Mouse (Mus musculus) erythroblast, embryonic 14.5 days (primary cell): Measurements from ENCODE around the gene Ccdc149. TPM values are rescaled to one million over a fixed set of nuclear protein-coding genes. Genes with fewer than 3 reads are reported as not detected.

ENCODE experiments used
- H3K27me3 ChIP-seq: 2 replicates; pipeline ENCODE4 v1.6.1; 2012; ENCODE audit warnings: inconsistent platforms; ENCODE audit not compliant: control insufficient read depth
- H3K36me3 ChIP-seq: 2 replicates; pipeline ENCODE4 v1.6.1; 2012; ENCODE audit warnings: mild to moderate bottlenecking, inconsistent platforms; ENCODE audit not compliant: control insufficient read depth
- H3K4me1 ChIP-seq: 2 replicates; pipeline ENCODE4 v1.6.1; 2012; ENCODE audit warnings: inconsistent platforms; ENCODE audit not compliant: control insufficient read depth
- H3K4me3 ChIP-seq: replicated peaks from 2 replicates; pipeline ENCODE3; 2012; ENCODE audit warnings: moderate library complexity, mild to moderate bottlenecking, inconsistent platforms
- H3K9me3 ChIP-seq: 2 replicates; pipeline ENCODE4 v1.6.1; 2012; ENCODE audit warnings: low read length, inconsistent platforms, mixed read lengths; ENCODE audit not compliant: control insufficient read depth
- GATA1 ChIP-seq: IDR thresholded peaks from 2 replicates; pipeline ENCODE4 v1.6.1; 2012; ENCODE audit warnings: low read length, inconsistent platforms, mixed read lengths
- TAL1 ChIP-seq: IDR thresholded peaks from 3 replicates; pipeline ENCODE4 v1.6.1; 2012; ENCODE audit warnings: low read length, inconsistent platforms, mixed read lengths
- polyA plus RNA-seq: library from polyadenylated mRNA; stranded (reverse); fragments of >175 nt; gene quantifications from 2 replicates; pipeline ENCODE4 v1.2.3, GENCODE M21; 2012

The Ccdc149 gene
- polyA plus RNA-seq, 1 experiment, result not detected

- TF ChIP-seq TAL1, result no peak
- Histone ChIP-seq H3K36me3 (no peaks in the 10 kb centered on the region), H3K27me3 (no peaks in the 10 kb centered on the region), H3K9me3 (no peaks in the 10 kb centered on the region), H3K4me3 (no peak overlapping the region), H3K4me1 (no peaks in the 10 kb centered on the region)
Measured at GRCm38 (mm10) chr5:52354441-52354840, 116.9 kb downstream of the Ccdc149 start.

- H3K4me1 ChIP-seq, result no peaks in the 10 kb centered on the region
- no peaks in the 10 kb centered on the region for H3K9me3 ChIP-seq
- TF ChIP-seq TAL1 (no peak), GATA1 (no peak)
- no peaks in the 10 kb centered on the region for H3K36me3 ChIP-seq
- no peak overlapping the region for H3K4me3 ChIP-seq
- H3K27me3 ChIP-seq, result no peaks in the 10 kb centered on the region
Measured at GRCm38 (mm10) chr5:52352730-52353129, 118.6 kb downstream of the Ccdc149 start.

- H3K4me3 ChIP-seq, result no peak overlapping the region
- no peaks in the 10 kb centered on the region for H3K4me1 ChIP-seq
- no peaks in the 10 kb centered on the region for H3K9me3 ChIP-seq
- no peaks in the 10 kb centered on the region for H3K36me3 ChIP-seq
- no peak for TF ChIP-seq TAL1
- TF ChIP-seq GATA1, result no peak
- H3K27me3 ChIP-seq, result no peaks in the 10 kb centered on the region
Measured at GRCm38 (mm10) chr5:52351561-52351960, 119.8 kb downstream of the Ccdc149 start.

- Histone ChIP-seq H3K36me3 (no peaks in the 10 kb centered on the region), H3K27me3 (no peaks in the 10 kb centered on the region), H3K4me3 (no peak overlapping the region), H3K9me3 (no peaks in the 10 kb centered on the region), H3K4me1 (no peaks in the 10 kb centered on the region)
- no peak for TF ChIP-seq GATA1
- no peak for TF ChIP-seq TAL1
Measured at GRCm38 (mm10) chr5:52350451-52350850, 120.9 kb downstream of the Ccdc149 start.

- no peak for TF ChIP-seq GATA1
- no peak for TF ChIP-seq TAL1
- H3K27me3 ChIP-seq, result no peaks in the 10 kb centered on the region
- no peaks in the 10 kb centered on the region for H3K4me1 ChIP-seq
- H3K36me3 ChIP-seq, result no peaks in the 10 kb centered on the region
- no peak overlapping the region for H3K4me3 ChIP-seq
- H3K9me3 ChIP-seq, result no peaks in the 10 kb centered on the region
Measured at GRCm38 (mm10) chr5:52346890-52347289, 124.4 kb downstream of the Ccdc149 start.

- no peaks in the 10 kb centered on the region for H3K36me3 ChIP-seq
- H3K9me3 ChIP-seq, result no peaks in the 10 kb centered on the region; the same call in 1 of the 2 replicates
- TF ChIP-seq TAL1, result no peak
- no peak for TF ChIP-seq GATA1
- no peaks in the 10 kb centered on the region for H3K4me1 ChIP-seq
- H3K4me3 ChIP-seq, result no peak overlapping the region
- no peaks in the 10 kb centered on the region for H3K27me3 ChIP-seq
Measured at GRCm38 (mm10) chr5:52339134-52339533, 132.2 kb downstream of the Ccdc149 start.

- TF ChIP-seq TAL1, result no peak
- Histone ChIP-seq H3K4me3 (no peak overlapping the region), H3K9me3 (no peaks in the 10 kb centered on the region)
Measured at GRCm38 (mm10) chr5:52335590-52335989, 135.7 kb downstream of the Ccdc149 start.

GRCm38 (mm10) chr5:52332120-52332519 is 139.2 kb downstream of the Ccdc149 start:
- TF ChIP-seq TAL1, result no peak
- no peak for TF ChIP-seq GATA1
- no peak overlapping the region for H3K4me3 ChIP-seq
- H3K36me3 ChIP-seq, result no peaks in the 10 kb centered on the region
- H3K9me3 ChIP-seq, result no peaks in the 10 kb centered on the region
- H3K27me3 ChIP-seq, result no peaks in the 10 kb centered on the region
- no peaks in the 10 kb centered on the region for H3K4me1 ChIP-seq

More at GRCm38 (mm10) chr5:52335590-52335989, 135.7 kb downstream of the Ccdc149 start:
- no peaks in the 10 kb centered on the region for H3K4me1 ChIP-seq
- no peaks in the 10 kb centered on the region for H3K36me3 ChIP-seq
- H3K27me3 ChIP-seq, result no peaks in the 10 kb centered on the region

Other genes starting within 250 kb of the Ccdc149 start
- gene Sod3, start 107.7 kb downstream of the Ccdc149 start, polyA plus RNA-seq, result 0.01 TPM in 2 replicates
- gene Lgi2, start 94.9 kb upstream of the Ccdc149 start, polyA plus RNA-seq, result not detected in 2 replicates
- gene Sepsecs, start 198.2 kb upstream of the Ccdc149 start, polyA plus RNA-seq, result 0.03 and 0.07 TPM in 2 replicates